Mouse (Mus musculus) megakaryocyte, embryonic 14.5 days (primary cell): ENCODE measurements around the gene Pcsk5. TPM values are rescaled to one million over a fixed set of nuclear protein-coding genes. Genes with fewer than 3 reads are reported as not detected.

Source experiments
- H3K27me3 ChIP-seq: replicated peaks from 2 replicates; pipeline ENCODE3; 2012; ENCODE audit warnings: inconsistent platforms
- H3K36me3 ChIP-seq: replicated peaks from 2 replicates; pipeline ENCODE3; 2012; ENCODE audit warnings: low read length, inconsistent platforms, mixed read lengths
- H3K4me1 ChIP-seq: 2 replicates; pipeline ENCODE4 v1.6.1; 2012; ENCODE audit warnings: inconsistent platforms
- H3K4me3 ChIP-seq: replicated peaks from 2 replicates; pipeline ENCODE3; 2012; ENCODE audit warnings: moderate library complexity, mild to moderate bottlenecking, inconsistent platforms
- H3K9me3 ChIP-seq: 2 replicates; pipeline ENCODE4 v1.6.1; 2012; ENCODE audit warnings: inconsistent platforms
- FLI1 ChIP-seq: IDR thresholded peaks from 2 replicates; pipeline ENCODE4 v1.6.1; 2012; ENCODE audit warnings: low read length, inconsistent platforms, mixed read lengths
- GATA1 ChIP-seq: IDR thresholded peaks from 3 replicates; pipeline ENCODE4 v1.6.1; 2012; ENCODE audit warnings: mixed read lengths, low read length, inconsistent platforms, borderline replicate concordance
- polyA plus RNA-seq: library from polyadenylated mRNA; stranded (reverse); fragments of >175 nt; gene quantifications from 2 replicates; pipeline ENCODE4 v1.2.3, GENCODE M21; 2012; ENCODE audit warnings: low replicate concordance; ENCODE audit not compliant: insufficient read depth

The Pcsk5 gene
- polyA plus RNA-seq, 1 experiment, result not detected

- Histone ChIP-seq H3K9me3 (no peaks in the 10 kb centered on the region), H3K36me3 (no peaks in the 10 kb centered on the region), H3K27me3 (no peaks in the 10 kb centered on the region), H3K4me1 (no peaks in the 10 kb centered on the region), H3K4me3 (no peak overlapping the region)
- TF ChIP-seq FLI1 (no peak), GATA1 (no peak)
Measured at GRCm38 (mm10) chr19:17784401-17785192, 52.8 kb downstream of the Pcsk5 start.

GRCm38 (mm10) chr19:17783231-17783630, 54.2 kb downstream of the Pcsk5 start:
- Histone ChIP-seq H3K27me3 (no peaks in the 10 kb centered on the region), H3K4me3 (no peak overlapping the region), H3K36me3 (no peaks in the 10 kb centered on the region), H3K9me3 (no peaks in the 10 kb centered on the region), H3K4me1 (no peaks in the 10 kb centered on the region)
- no peak for TF ChIP-seq FLI1
- TF ChIP-seq GATA1, result no peak

GRCm38 (mm10) chr19:17781323-17781722, 56.1 kb downstream of the Pcsk5 start:
- Histone ChIP-seq H3K4me1 (no peaks in the 10 kb centered on the region), H3K9me3 (no peaks in the 10 kb centered on the region), H3K4me3 (no peak overlapping the region), H3K27me3 (no peaks in the 10 kb centered on the region), H3K36me3 (no peaks in the 10 kb centered on the region)
- TF ChIP-seq FLI1, result no peak
- no peak for TF ChIP-seq GATA1

GRCm38 (mm10) chr19:17775943-17776342, 61.5 kb downstream of the Pcsk5 start:
- no peak overlapping the region for H3K4me3 ChIP-seq
- no peaks in the 10 kb centered on the region for H3K4me1 ChIP-seq
- no peaks in the 10 kb centered on the region for H3K27me3 ChIP-seq
- TF ChIP-seq FLI1 (no peak), GATA1 (no peak)
- 0 out of 2 replicates have a peak, but pooled peaks cover 3% of the 10 kb centered on the region for H3K9me3 ChIP-seq
- H3K36me3 ChIP-seq, result no peaks in the 10 kb centered on the region

GRCm38 (mm10) chr19:17775097-17775496, 62.3 kb downstream of the Pcsk5 start:
- TF ChIP-seq GATA1, result no peak
- no peak for TF ChIP-seq FLI1
- Histone ChIP-seq H3K4me1 (no peaks in the 10 kb centered on the region), H3K9me3 (0 out of 2 replicates have a peak, but pooled peaks cover 3% of the 10 kb centered on the region), H3K36me3 (no peaks in the 10 kb centered on the region), H3K4me3 (no peak overlapping the region), H3K27me3 (no peaks in the 10 kb centered on the region)

- Histone ChIP-seq H3K4me1 (no peaks in the 10 kb centered on the region), H3K36me3 (no peaks in the 10 kb centered on the region), H3K9me3 (peaks cover 3% of the 10 kb centered on the region; the same call in 1 of the 2 replicates), H3K27me3 (no peaks in the 10 kb centered on the region), H3K4me3 (no peak overlapping the region)
- TF ChIP-seq FLI1 (no peak), GATA1 (no peak)
Measured at GRCm38 (mm10) chr19:17774061-17774460, 63.4 kb downstream of the Pcsk5 start.

GRCm38 (mm10) chr19:17769610-17770399, 67.6 kb downstream of the Pcsk5 start:
- H3K36me3 ChIP-seq, result no peaks in the 10 kb centered on the region
- H3K27me3 ChIP-seq, result no peaks in the 10 kb centered on the region
- H3K4me1 ChIP-seq, result no peaks in the 10 kb centered on the region
- H3K9me3 ChIP-seq, result no peaks in the 10 kb centered on the region; the same call in 1 of the 2 replicates
- TF ChIP-seq GATA1, result no peak
- TF ChIP-seq FLI1, result no peak
- no peak overlapping the region for H3K4me3 ChIP-seq

GRCm38 (mm10) chr19:17765001-17765400, 72.4 kb downstream of the Pcsk5 start:
- TF ChIP-seq GATA1, result no peak
- TF ChIP-seq FLI1, result no peak

GRCm38 (mm10) chr19:17762740-17763139, 74.7 kb downstream of the Pcsk5 start:
- H3K36me3 ChIP-seq, result no peaks in the 10 kb centered on the region
- H3K4me3 ChIP-seq, result no peak overlapping the region
- H3K27me3 ChIP-seq, result no peaks in the 10 kb centered on the region
- H3K9me3 ChIP-seq, result no peaks in the 10 kb centered on the region
- no peaks in the 10 kb centered on the region for H3K4me1 ChIP-seq
- TF ChIP-seq GATA1 (no peak), FLI1 (no peak)

More at GRCm38 (mm10) chr19:17765001-17765400, 72.4 kb downstream of the Pcsk5 start:
- no peaks in the 10 kb centered on the region; the same call in 1 of the 2 replicates for H3K9me3 ChIP-seq
- H3K27me3 ChIP-seq, result no peaks in the 10 kb centered on the region
- H3K4me1 ChIP-seq, result no peaks in the 10 kb centered on the region
- no peaks in the 10 kb centered on the region for H3K36me3 ChIP-seq
- no peak overlapping the region for H3K4me3 ChIP-seq

GRCm38 (mm10) chr19:17761678-17762077, 75.8 kb downstream of the Pcsk5 start:
- Histone ChIP-seq H3K36me3 (no peaks in the 10 kb centered on the region), H3K4me3 (no peak overlapping the region), H3K4me1 (no peaks in the 10 kb centered on the region), H3K27me3 (no peaks in the 10 kb centered on the region), H3K9me3 (no peaks in the 10 kb centered on the region)
- TF ChIP-seq FLI1 (no peak), GATA1 (no peak)
